Mouse (Mus musculus): Measurements from ENCODE around the gene Pkd1l3. TPM values are rescaled to one million over a fixed set of nuclear protein-coding genes. Genes with fewer than 3 reads are reported as not detected.

Pkd1l3 gene
- polyA plus RNA-seq, 1 experiment from 2014 or later = 0.09 TPM

DNA sequence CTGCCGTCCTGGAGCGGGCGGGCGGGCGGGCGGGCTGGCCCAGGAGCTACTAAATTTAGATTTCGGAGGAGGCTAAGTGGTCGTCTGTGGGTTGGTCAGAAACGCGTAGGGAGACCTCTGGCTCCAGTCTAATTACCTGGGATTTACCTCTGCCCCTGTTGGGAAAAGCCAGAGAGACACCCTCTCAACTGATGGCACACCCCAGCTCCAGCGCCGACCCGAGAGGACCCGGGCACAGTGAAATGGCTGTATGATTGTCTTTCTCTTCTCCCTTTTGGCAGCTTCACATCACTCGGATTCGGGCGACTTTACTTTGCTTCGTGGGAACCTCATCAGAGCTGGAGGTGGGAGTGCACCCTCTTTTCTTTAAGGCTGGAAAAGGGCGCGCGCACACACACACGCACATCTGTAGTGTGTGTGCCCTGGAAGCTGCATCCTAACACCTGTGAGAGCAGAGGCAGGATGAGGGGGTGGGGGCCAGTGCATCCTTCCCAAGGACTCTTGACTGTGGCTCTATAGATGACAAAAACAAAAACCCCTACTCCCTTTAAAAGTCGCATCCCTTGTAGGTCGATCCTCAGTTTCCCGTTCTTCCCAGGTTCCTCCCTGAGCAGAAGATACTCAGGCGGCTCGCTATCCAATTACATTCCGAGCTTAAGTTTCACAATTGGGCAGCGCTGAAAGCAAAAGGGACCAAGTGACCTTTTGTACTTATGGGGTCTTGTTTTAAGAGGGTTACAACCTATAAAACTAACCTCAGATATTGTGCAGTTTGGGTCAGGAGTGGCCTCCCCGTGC, 92.0 kb downstream of the Pkd1l3 start:
- Histone ChIP-seq H3K27ac (ENCODE audit: low read length) (peak overlapping the region; percentile 28; the same call in 1 of the 2 replicates), H3K4me2 (ENCODE audit: low read depth, low read length) (peak overlapping the region; percentile 87), H3K36me3 (ENCODE audit: control insufficient read depth, insufficient read depth, low read length) (no peaks in the 10 kb centered on the region), H3K4me3 (ENCODE audit: low read length) (peak overlapping the region; percentile 94), H3K9me3 (ENCODE audit: control insufficient read depth, low read length) (no peaks in the 10 kb centered on the region), H3K9ac (ENCODE audit: low read depth, low read length) (peak overlapping the region; percentile 99), H3K27me3 (replicated peaks; ENCODE audit: control insufficient read depth, insufficient read depth, low read length) (no peaks in the 10 kb centered on the region), H3K4me1 (ENCODE audit: control insufficient read depth, insufficient read depth, low read length) (peaks cover 13% of the 10 kb centered on the region)
- peak; percentile 57 for ATAC-seq
- 2% methylated on average over 30 of the region's 30 CpGs for WGBS

GRCm38 (mm10) chr8:109706874-109707237, 92.5 kb downstream of the Pkd1l3 start:
- 0 out of 2 replicates have a peak, but pooled peaks have one; percentile 33 for ATAC-seq
- 17% methylated on average over 2 of the region's 2 CpGs for WGBS

GRCm38 (mm10) chr8:109707921-109708320, 93.6 kb downstream of the Pkd1l3 start:
- no peak overlapping the region for H3K4me2 ChIP-seq (ENCODE audit: low read depth, low read length)
- H3K4me1 ChIP-seq (ENCODE audit: control insufficient read depth, insufficient read depth, low read length) = peaks cover 13% of the 10 kb centered on the region
- no peaks in the 10 kb centered on the region for H3K9me3 ChIP-seq (ENCODE audit: control insufficient read depth, low read length)
- no peak overlapping the region for H3K9ac ChIP-seq (ENCODE audit: low read depth, low read length)
- no peak overlapping the region for H3K27ac ChIP-seq (ENCODE audit: low read length)
- ATAC-seq = no peak
- WGBS = 95% methylated on average over 4 of the region's 4 CpGs
- H3K27me3 ChIP-seq (replicated peaks; ENCODE audit: control insufficient read depth, insufficient read depth, low read length) = no peaks in the 10 kb centered on the region
- no peak overlapping the region for H3K4me3 ChIP-seq (ENCODE audit: low read length)
- peaks cover 3% of the 10 kb centered on the region; the same call in 1 of the 2 replicates for H3K36me3 ChIP-seq (ENCODE audit: control insufficient read depth, insufficient read depth, low read length)

More at GRCm38 (mm10) chr8:109706874-109707237, 92.5 kb downstream of the Pkd1l3 start:
- no peak overlapping the region for H3K27ac ChIP-seq (ENCODE audit: low read length)
- no peaks in the 10 kb centered on the region for H3K27me3 ChIP-seq (replicated peaks; ENCODE audit: control insufficient read depth, insufficient read depth, low read length)
- H3K36me3 ChIP-seq (ENCODE audit: control insufficient read depth, insufficient read depth, low read length) = no peaks in the 10 kb centered on the region
- peaks cover 13% of the 10 kb centered on the region for H3K4me1 ChIP-seq (ENCODE audit: control insufficient read depth, insufficient read depth, low read length)
- peak overlapping the region; percentile 99; the same call in 1 of the 2 replicates for H3K9ac ChIP-seq (ENCODE audit: low read depth, low read length)
- H3K4me3 ChIP-seq (ENCODE audit: low read length) = peak overlapping the region; percentile 94
- H3K4me2 ChIP-seq (ENCODE audit: low read depth, low read length) = peak overlapping the region; percentile 87
- H3K9me3 ChIP-seq (ENCODE audit: control insufficient read depth, low read length) = no peaks in the 10 kb centered on the region

- ATAC-seq = no peak
- Histone ChIP-seq H3K27ac (ENCODE audit: low read length) (no peak overlapping the region), H3K36me3 (ENCODE audit: control insufficient read depth, insufficient read depth, low read length) (peaks cover 5% of the 10 kb centered on the region), H3K9ac (ENCODE audit: low read depth, low read length) (no peak overlapping the region), H3K27me3 (replicated peaks; ENCODE audit: control insufficient read depth, insufficient read depth, low read length) (no peaks in the 10 kb centered on the region), H3K4me3 (ENCODE audit: low read length) (no peak overlapping the region), H3K9me3 (ENCODE audit: control insufficient read depth, low read length) (no peaks in the 10 kb centered on the region), H3K4me2 (ENCODE audit: low read depth, low read length) (no peak overlapping the region), H3K4me1 (ENCODE audit: control insufficient read depth, insufficient read depth, low read length) (0 out of 2 replicates have a peak, but pooled peaks cover 2% of the 10 kb centered on the region)
- WGBS = 94% methylated on average over 1 of the region's 1 CpGs
These were observed 98.2 kb downstream of the Pkd1l3 start for GRCm38 (mm10) chr8:109712521-109712920.

DNA sequence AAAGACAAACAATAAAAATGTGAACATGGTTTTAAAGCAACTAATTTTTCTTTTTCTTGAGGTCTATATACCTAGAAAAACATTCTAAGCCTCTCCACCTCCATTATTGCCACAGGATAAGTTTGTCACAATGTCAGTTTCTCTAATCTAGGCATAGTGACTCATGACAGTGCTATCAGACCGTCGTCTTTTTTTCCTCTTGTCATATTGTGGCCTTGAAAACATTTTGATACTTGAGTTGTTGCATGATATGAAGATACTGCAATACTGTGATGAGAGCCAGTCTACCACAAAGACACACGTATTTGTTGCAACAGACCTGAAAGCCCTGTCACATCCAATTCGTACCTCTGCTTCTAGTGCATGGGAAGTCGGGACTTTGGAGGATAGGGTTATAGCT, 100.6 kb downstream of the Pkd1l3 start:
- 90% methylated on average over 5 of the region's 5 CpGs for WGBS
- Histone ChIP-seq H3K9me3 (ENCODE audit: control insufficient read depth, low read length) (no peaks in the 10 kb centered on the region), H3K9ac (ENCODE audit: low read depth, low read length) (no peak overlapping the region), H3K27ac (ENCODE audit: low read length) (no peak overlapping the region), H3K27me3 (replicated peaks; ENCODE audit: control insufficient read depth, insufficient read depth, low read length) (no peaks in the 10 kb centered on the region), H3K4me3 (ENCODE audit: low read length) (no peak overlapping the region), H3K36me3 (ENCODE audit: control insufficient read depth, insufficient read depth, low read length) (peaks cover 9% of the 10 kb centered on the region), H3K4me1 (ENCODE audit: control insufficient read depth, insufficient read depth, low read length) (no peaks in the 10 kb centered on the region), H3K4me2 (ENCODE audit: low read depth, low read length) (no peak overlapping the region)
- ATAC-seq = no peak

Other genes with a start within 250 kb of the Pkd1l3 start
- gene Pmfbp1, start 120.5 kb upstream of the Pkd1l3 start, polyA plus RNA-seq (2015; fragmentation: Nextera tagmentation; extraction: Ambion mirVana) = not detected in 2 replicates
- gene Dhx38, start 48.7 kb upstream of the Pkd1l3 start, polyA plus RNA-seq (2015; fragmentation: Nextera tagmentation; extraction: Ambion mirVana) = 19.9 and 21.2 TPM in 2 replicates
- 21.4 and 22.4 TPM in 2 replicates for gene Txnl4b, start 48.6 kb upstream of the Pkd1l3 start, polyA plus RNA-seq (2015; fragmentation: Nextera tagmentation; extraction: Ambion mirVana)
- 1.9 and 2.8 TPM in 2 replicates for gene Hp, start 35.3 kb upstream of the Pkd1l3 start, polyA plus RNA-seq (2015; fragmentation: Nextera tagmentation; extraction: Ambion mirVana)
- gene Dhodh, start 5.8 kb upstream of the Pkd1l3 start, polyA plus RNA-seq (2015; fragmentation: Nextera tagmentation; extraction: Ambion mirVana) = 40.8 and 47.9 TPM in 2 replicates
- gene Ist1, start 78.7 kb downstream of the Pkd1l3 start, polyA plus RNA-seq (2015; fragmentation: Nextera tagmentation; extraction: Ambion mirVana) = 122 and 128 TPM in 2 replicates
- 12.6 and 13.0 TPM in 2 replicates for gene Zfp821, start 91.0 kb downstream of the Pkd1l3 start, polyA plus RNA-seq (2015; fragmentation: Nextera tagmentation; extraction: Ambion mirVana)
- gene Atxn1l, start 123.2 kb downstream of the Pkd1l3 start, polyA plus RNA-seq (2015; fragmentation: Nextera tagmentation; extraction: Ambion mirVana) = 4.5 and 5.1 TPM in 2 replicates
- 31.3 and 36.7 TPM in 2 replicates for gene Ap1g1, start 164.0 kb downstream of the Pkd1l3 start, polyA plus RNA-seq (2015; fragmentation: Nextera tagmentation; extraction: Ambion mirVana)